Mouse (Mus musculus) E14TG2a.4 (cell line): ENCODE measurements around the gene Cngb1.

Experiments
- H3K27me3 ChIP-seq: 2 replicates; pipeline ENCODE4 v1.6.1; 2014; ENCODE audit warnings: low read length, control low read depth; ENCODE audit not compliant: insufficient read depth
- H3K36me3 ChIP-seq: 2 replicates; pipeline ENCODE4 v1.6.1; 2014; ENCODE audit warnings: low read length, control low read depth; ENCODE audit not compliant: insufficient read depth
- H3K4me1 ChIP-seq: replicated peaks from 2 replicates; pipeline ENCODE4 v1.6.1; 2014; ENCODE audit warnings: low read depth, low read length, control low read depth
- H3K4me3 ChIP-seq: replicated peaks from 2 replicates; pipeline ENCODE4 v1.5.1; 2014; ENCODE audit warnings: mild to moderate bottlenecking, low read length
- H3K9me3 ChIP-seq: 2 replicates; pipeline ENCODE4 v1.6.1; 2014; ENCODE audit warnings: low read length, control low read depth
- CTCF ChIP-seq: conservative IDR thresholded peaks from 2 replicates; pipeline ENCODE4 v1.5.1; 2014; ENCODE audit warnings: low read length
- NANOG ChIP-seq: IDR thresholded peaks from 2 replicates; pipeline ENCODE4 v1.6.1; 2014; ENCODE audit warnings: borderline replicate concordance, low read length, mixed read lengths
- POU5F1 ChIP-seq: IDR thresholded peaks from 2 replicates; pipeline ENCODE4 v1.6.1; 2014; ENCODE audit warnings: low read length, borderline replicate concordance

Cngb1 gene

DNA sequence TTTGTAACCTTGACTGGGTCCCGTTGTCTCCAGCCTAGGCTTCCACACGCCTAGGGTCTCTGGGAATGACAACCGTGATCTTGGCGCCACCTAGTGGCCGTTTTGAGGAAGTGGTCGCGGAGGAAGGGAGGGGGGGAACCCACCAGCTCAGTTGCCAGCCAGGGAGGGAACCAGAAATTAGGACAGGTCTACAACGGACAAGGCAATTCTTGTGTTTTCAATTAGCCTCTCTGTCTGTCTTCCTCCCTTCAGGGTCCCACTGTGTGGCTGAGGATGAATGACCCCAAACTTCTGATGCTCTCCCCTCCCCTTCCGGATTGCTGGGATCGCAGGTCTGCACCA, 102.4 kb downstream of the Cngb1 start:
- Histone ChIP-seq H3K4me1 (peaks cover 48% of the 10 kb centered on the region), H3K36me3 (no peaks in the 10 kb centered on the region), H3K9me3 (no peaks in the 10 kb centered on the region), H3K27me3 (peaks cover 4% of the 10 kb centered on the region; the same call in 1 of the 2 replicates), H3K4me3 (no peak overlapping the region)
- no peak for TF ChIP-seq POU5F1
- peak; percentile 84 for TF ChIP-seq CTCF

DNA sequence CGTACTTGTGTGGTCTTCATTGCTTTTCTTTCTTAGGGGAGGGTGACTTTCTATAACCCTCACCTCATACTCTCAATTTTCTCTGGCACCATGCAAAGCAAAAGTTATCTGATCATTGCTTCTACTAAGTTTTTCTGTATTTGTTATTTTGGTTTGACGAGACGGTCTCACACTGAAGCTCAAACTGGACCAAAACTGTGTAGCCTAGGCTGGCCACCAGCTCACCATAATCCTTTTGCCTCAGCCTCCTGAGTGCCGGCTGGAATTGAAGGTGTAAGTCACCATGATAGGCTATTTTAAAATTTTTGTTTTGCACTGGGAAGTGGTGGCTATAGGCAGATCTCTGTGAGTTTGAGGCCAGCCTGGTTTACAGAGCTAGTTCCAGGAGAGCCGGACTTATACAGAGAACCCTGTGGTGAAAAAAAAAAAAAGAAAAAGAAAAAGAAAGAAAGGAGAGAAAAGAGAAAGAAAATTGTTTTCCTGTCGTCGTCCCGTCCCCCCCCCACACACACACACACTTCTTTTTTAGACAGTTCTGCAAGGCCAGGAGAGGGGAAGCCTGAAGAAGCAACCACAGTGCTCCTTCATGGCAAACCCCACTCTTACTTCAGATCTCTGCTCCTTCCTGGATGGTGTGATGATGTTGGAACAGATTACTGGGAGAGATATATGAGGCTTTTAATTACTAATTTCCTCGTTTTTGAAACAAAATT, 102.9 kb downstream of the Cngb1 start:
- H3K36me3 ChIP-seq: no peaks in the 10 kb centered on the region

DNA sequence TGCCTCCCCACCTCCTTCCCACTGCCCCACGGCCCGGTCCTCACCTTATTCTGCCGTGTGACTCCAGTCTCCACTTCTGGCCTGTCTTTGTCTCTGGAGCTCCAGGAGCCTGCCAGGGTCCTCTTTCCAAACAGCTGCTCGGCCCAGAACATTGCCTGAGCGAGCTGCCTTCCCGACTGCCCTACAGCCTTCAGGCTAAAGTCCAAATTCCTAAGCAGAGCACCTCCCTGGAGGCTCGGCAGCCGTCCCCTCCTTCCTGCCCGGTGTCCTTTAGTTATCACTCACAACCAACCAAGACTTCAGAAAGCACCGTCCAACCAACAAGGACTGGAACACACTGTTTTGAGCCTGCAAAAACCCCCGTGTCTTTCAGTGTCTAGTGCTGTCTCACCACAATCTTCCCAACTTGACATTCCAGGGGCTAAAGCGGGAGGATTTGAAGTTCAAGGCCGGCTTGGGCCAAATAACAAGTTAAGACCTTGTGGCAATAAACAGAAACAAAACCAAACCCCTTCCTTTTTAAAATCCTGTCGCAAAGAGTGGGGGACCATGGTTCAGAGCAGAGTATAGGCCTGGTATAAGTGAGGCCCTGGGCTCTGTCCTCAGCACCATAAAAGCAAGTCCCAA, 103.6 kb downstream of the Cngb1 start, which contains the start of gene Kifc3:
Kifc3 (minus strand) TSS at position 164 of the 627 bp plus-strand sequence.
- Histone ChIP-seq H3K27me3 (peaks cover 4% of the 10 kb centered on the region; the same call in 1 of the 2 replicates), H3K4me1 (peaks cover 49% of the 10 kb centered on the region)
- TF ChIP-seq CTCF (no peak), NANOG (no peak), POU5F1 (no peak)

More for the DNA sequence above, 102.9 kb downstream of the Cngb1 start:
- Histone ChIP-seq H3K4me1 (peaks cover 49% of the 10 kb centered on the region), H3K27me3 (peaks cover 4% of the 10 kb centered on the region; the same call in 1 of the 2 replicates), H3K4me3 (no peak overlapping the region), H3K9me3 (no peaks in the 10 kb centered on the region)
- TF ChIP-seq NANOG (no peak), CTCF (no peak)

DNA sequence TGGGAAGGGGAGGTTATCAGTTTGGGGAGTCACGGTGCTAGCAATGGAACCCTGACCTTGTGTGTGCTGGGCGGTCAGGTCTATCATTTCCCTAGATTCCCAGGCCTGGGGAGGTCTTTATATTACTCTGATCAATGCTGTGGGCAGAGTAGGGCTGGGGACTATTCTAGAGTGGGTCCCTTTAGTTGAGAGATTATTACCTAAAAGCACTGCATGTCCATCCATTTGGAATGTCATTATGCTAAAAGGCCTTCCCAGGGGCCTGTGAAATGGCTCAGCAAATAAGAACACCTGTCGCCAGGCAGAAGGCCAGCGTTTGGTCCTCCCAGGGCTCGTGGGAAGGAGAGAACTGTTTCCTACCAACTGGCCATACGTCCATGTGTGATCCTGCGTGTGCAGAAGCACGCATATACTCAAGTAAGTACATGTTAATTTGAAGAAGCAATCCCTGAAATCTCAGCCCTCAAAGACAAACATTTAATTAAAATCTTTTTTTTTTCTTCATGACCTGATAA, 104.3 kb downstream of the Cngb1 start:
- Histone ChIP-seq H3K36me3 (no peaks in the 10 kb centered on the region), H3K9me3 (no peaks in the 10 kb centered on the region), H3K27me3 (peaks cover 4% of the 10 kb centered on the region; the same call in 1 of the 2 replicates), H3K4me3 (no peak overlapping the region), H3K4me1 (peaks cover 49% of the 10 kb centered on the region)
- TF ChIP-seq POU5F1: no peak
- no peak for TF ChIP-seq NANOG
- no peak for TF ChIP-seq CTCF

More for the DNA sequence above, 103.6 kb downstream of the Cngb1 start, which contains the start of gene Kifc3:
- Histone ChIP-seq H3K9me3 (no peaks in the 10 kb centered on the region), H3K4me3 (no peak within 1 kb of the TSS), H3K36me3 (no peaks in the 10 kb centered on the region)

DNA sequence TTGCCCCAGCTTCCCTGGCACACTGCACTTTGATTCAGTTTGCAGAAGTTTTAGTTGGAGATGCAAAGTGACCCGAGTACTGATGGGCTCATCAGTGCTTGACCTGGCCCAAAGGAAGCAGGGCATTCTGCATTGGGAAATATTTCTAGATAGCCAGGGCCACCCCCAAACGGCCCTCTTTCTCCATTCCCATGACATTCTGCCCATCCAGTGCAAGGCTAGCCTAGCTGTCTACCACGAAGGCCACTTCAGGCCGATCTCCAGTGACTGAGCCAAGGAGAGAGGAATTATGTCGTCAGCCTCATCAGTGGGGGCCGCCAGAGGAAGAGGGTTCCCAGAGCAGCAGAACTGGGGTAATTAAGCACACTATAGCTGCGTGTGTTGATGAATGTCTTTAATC, 104.9 kb downstream of the Cngb1 start:
- TF ChIP-seq NANOG (no peak), POU5F1 (no peak), CTCF (no peak)

DNA sequence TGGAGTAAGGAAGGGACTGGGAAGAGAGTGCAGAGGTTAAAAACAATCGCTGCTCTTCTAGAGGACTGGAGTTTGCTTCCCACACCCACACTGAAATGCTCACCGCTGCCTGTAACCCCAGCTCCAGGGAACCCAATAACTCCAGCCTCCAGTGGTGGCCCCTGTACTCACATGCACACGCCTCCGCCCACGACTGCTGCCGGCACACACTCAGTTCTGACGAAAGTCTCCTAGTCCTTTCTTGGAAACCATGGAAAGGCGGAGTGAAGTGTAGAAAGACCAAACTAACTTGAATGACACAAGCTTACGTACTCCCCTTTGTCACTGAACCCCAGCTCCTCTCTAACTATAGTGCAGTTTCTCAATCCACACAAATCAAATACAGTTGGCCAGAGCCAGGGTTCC, 106.4 kb downstream of the Cngb1 start:
- TF ChIP-seq POU5F1 (no peak), CTCF (no peak), NANOG (no peak)
- H3K9me3 ChIP-seq: no peaks in the 10 kb centered on the region
- peak overlapping the region; percentile 39 for H3K4me3 ChIP-seq
- no peaks in the 10 kb centered on the region for H3K36me3 ChIP-seq
- peaks cover 4% of the 10 kb centered on the region; the same call in 1 of the 2 replicates for H3K27me3 ChIP-seq
- peaks cover 40% of the 10 kb centered on the region for H3K4me1 ChIP-seq

More for the DNA sequence above, 104.9 kb downstream of the Cngb1 start:
- Histone ChIP-seq H3K4me3 (no peak overlapping the region), H3K27me3 (peaks cover 4% of the 10 kb centered on the region; the same call in 1 of the 2 replicates), H3K36me3 (no peaks in the 10 kb centered on the region), H3K9me3 (no peaks in the 10 kb centered on the region), H3K4me1 (peaks cover 49% of the 10 kb centered on the region)

DNA sequence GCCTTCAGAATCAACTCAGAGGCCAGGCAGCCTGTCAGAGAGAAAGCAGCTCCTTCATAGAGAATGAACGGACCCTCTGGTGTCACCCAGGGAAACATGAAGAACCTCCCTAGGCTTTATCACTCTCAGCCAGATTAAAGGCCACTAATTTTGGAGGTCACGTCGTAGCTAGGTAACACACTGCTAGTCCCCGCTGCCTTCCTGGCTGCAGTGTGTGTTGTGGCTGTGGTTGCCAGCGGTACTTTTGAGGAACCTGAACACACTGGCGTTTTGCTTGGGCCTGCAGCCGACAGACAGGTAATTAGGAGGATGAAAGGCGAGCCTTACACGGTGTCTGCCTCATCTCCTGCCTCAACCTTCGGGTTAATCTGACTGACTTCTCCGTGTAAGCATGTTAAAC, 110.7 kb downstream of the Cngb1 start:
- no peak for TF ChIP-seq NANOG
- no peak for TF ChIP-seq POU5F1
- no peak for TF ChIP-seq CTCF
- Histone ChIP-seq H3K27me3 (no peaks in the 10 kb centered on the region), H3K4me3 (no peak overlapping the region), H3K36me3 (no peaks in the 10 kb centered on the region), H3K4me1 (peaks cover 27% of the 10 kb centered on the region), H3K9me3 (no peaks in the 10 kb centered on the region)

DNA sequence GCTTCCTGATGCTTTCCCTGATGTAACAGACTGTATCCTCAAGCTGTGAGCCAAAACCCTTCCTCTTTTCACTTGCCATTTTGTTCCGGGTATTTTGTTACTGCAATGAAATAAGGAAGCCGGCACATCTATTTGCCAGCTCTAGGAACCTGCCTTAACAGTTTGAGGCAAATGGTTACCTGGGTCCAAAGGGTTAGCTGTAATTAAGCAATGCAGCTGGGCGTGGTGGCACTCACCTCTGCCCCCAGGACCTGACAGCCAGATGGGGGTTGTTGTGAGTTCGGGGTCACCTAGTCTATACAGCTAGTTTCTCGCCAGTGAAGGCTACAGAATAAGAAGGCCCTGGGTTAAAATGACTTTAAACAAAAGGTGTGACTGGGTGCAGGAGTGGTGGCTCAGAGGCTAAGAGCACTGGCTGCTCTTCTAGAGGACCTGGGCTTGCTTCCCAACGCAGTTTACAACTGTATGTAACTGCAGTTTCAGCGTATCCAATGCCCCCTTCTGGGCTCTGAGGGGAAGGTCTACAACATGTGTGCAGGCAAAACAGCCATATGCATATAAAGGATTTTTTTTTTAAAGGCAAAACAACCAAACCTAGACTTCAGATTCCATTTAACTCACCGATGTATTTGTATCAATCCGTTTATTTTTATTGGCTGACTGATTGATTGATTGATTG, 114.7 kb downstream of the Cngb1 start:
- Histone ChIP-seq H3K36me3 (no peaks in the 10 kb centered on the region), H3K4me1 (peaks cover 49% of the 10 kb centered on the region), H3K4me3 (no peak overlapping the region), H3K9me3 (no peaks in the 10 kb centered on the region), H3K27me3 (no peaks in the 10 kb centered on the region)
- no peak for TF ChIP-seq NANOG
- TF ChIP-seq POU5F1: no peak
- TF ChIP-seq CTCF: no peak
